Mouse (Mus musculus) cortical plate, adult 2 months (tissue): ENCODE measurements at regions not wholly inside any gene's neighbourhood (a gene's known extent, or its start where the extent isn't known, plus 50 kb on each side); places are given as distances from the start of the nearest gene placed in this dataset.

Experiments
- CTCF ChIP-seq: fragments of 200-500 bp; IDR thresholded peaks from 2 replicates; pipeline ENCODE4 v1.5.1; 2011; ENCODE audit warnings: mild to moderate bottlenecking, control low read depth, low read length; ENCODE audit not compliant: insufficient read depth; ENCODE audit errors: extremely low read depth
- POLR2A ChIP-seq: fragments of 200-500 bp; IDR thresholded peaks from 2 replicates; pipeline ENCODE4 v1.6.1; 2011; ENCODE audit warnings: mild to moderate bottlenecking, low read length, control low read depth; ENCODE audit not compliant: insufficient read depth; ENCODE audit errors: extremely low read depth

- TF ChIP-seq POLR2A (no peak), CTCF (no peak)
Measured at GRCm38 (mm10) chr13:25989067-25989756, 718.9 kb upstream of the Nrsn1 start.
